Mouse (Mus musculus) forebrain, embryonic 15.5 days (tissue): Measurements from ENCODE around the gene Dab1. TPM values are rescaled to one million over a fixed set of nuclear protein-coding genes. Genes with fewer than 3 reads are reported as not detected.

Experiments
- ATAC-seq: fragments of 200-750 bp; cut with Nextera tagmentation; replicated peaks from 2 replicates; pipeline ENCODE4 v1.8.0; 2017; ENCODE audit warnings: mild to moderate bottlenecking, moderate TSS enrichment, moderate library complexity
- H3K27ac ChIP-seq: fragments of 300-500 bp; sonication (generic); replicated peaks from 2 replicates; pipeline ENCODE4 v1.5.1; 2015; ENCODE audit warnings: mild to moderate bottlenecking, inconsistent platforms
- H3K27me3 ChIP-seq: fragments of 300-500 bp; sonication (generic); 2 replicates; pipeline ENCODE4 v1.6.1; 2015; ENCODE audit warnings: inconsistent platforms
- H3K36me3 ChIP-seq: fragments of 300-500 bp; sonication (generic); 2 replicates; pipeline ENCODE4 v1.6.1; 2015; ENCODE audit warnings: mild to moderate bottlenecking, inconsistent platforms
- H3K4me1 ChIP-seq: fragments of 300-500 bp; sonication (generic); 2 replicates; pipeline ENCODE4 v1.6.1; 2015; ENCODE audit warnings: inconsistent platforms
- H3K4me2 ChIP-seq: fragments of 300-500 bp; sonication (generic); replicated peaks from 2 replicates; pipeline ENCODE4 v1.6.1; 2015; ENCODE audit warnings: mild to moderate bottlenecking, inconsistent platforms
- H3K4me3 ChIP-seq: fragments of 300-500 bp; sonication (generic); 2 replicates; pipeline ENCODE4 v1.5.1; 2015; ENCODE audit warnings: mild to moderate bottlenecking, inconsistent platforms
- H3K9ac ChIP-seq: fragments of 300-500 bp; sonication (generic); replicated peaks from 2 replicates; pipeline ENCODE4 v1.6.1; 2015; ENCODE audit warnings: mild to moderate bottlenecking, inconsistent platforms
- H3K9me3 ChIP-seq: fragments of 300-500 bp; sonication (generic); 2 replicates; pipeline ENCODE4 v1.6.1; 2016; ENCODE audit warnings: inconsistent platforms
- WGBS: fragments of 180-500 bp; shearing (Covaris S2); methylation state at CpG from one replicate; pipeline ENCODE4 v1.1.7; 2015; ENCODE audit warnings: mixed read lengths; 5-methylcytosine and 5-hydroxymethylcytosine counted together
- polyA plus RNA-seq: library from polyadenylated mRNA; unstranded; fragments of >200 nt; fragmentation: Nextera tagmentation; extraction: Ambion mirVana; gene quantifications from 2 replicates; pipeline ENCODE4 v1.2.1, GENCODE M21; 2015

Gene Dab1
- polyA plus RNA-seq, 1 experiment from 2014 or later, result 174 TPM

DNA sequence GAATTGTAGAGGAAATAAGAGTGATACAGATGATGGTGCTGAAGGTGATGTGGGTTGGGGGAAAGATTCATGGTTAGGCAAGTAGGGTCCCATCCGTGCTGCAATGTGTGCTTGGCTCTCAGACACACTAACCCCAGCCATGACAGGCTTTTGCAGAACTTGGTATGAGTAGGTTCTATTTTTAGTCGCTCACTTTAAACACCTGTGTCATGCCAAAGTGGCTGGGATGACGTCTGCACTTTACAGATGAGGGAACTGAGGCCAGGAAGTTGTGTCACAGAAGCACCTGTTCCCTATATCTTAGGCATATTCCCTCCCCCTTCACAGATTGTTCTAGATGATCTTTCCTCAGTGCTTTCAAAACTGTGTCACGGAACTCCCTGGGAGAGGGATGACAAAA is 1163.2 kb downstream of the Dab1 start:
- no peaks in the 10 kb centered on the region for H3K9me3 ChIP-seq
- H3K9ac ChIP-seq, result no peak overlapping the region

DNA sequence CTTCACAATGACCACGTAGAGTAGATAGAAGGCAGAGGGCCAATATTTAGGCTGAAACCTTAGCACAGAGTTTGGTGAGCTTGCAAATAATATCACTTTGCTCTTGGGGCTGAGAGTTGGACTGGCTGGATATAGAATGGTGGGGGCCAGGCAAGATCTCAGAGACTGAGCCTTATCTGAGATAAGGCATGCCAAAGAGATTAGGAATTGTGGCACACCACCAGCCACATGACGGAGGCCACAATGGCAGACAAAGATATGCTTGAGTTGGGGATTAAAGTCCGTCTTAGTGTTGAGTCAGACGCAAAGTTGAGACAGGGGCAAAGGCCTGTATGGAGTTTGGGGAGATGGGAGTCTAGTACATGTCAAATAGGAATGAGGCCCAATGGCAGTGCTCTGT is 1173.0 kb downstream of the Dab1 start:
- Histone ChIP-seq H3K9me3 (no peaks in the 10 kb centered on the region), H3K27ac (no peak overlapping the region), H3K36me3 (no peaks in the 10 kb centered on the region), H3K4me3 (no peak overlapping the region), H3K27me3 (no peaks in the 10 kb centered on the region), H3K4me1 (no peaks in the 10 kb centered on the region), H3K4me2 (no peak overlapping the region), H3K9ac (no peak overlapping the region)
- 84% methylated on average over 4 of the region's 4 CpGs for WGBS
- ATAC-seq, result no peak

More for the DNA sequence above, 1163.2 kb downstream of the Dab1 start:
- Histone ChIP-seq H3K4me3 (no peak overlapping the region), H3K27me3 (no peaks in the 10 kb centered on the region), H3K36me3 (no peaks in the 10 kb centered on the region), H3K27ac (no peak overlapping the region), H3K4me2 (no peak overlapping the region), H3K4me1 (no peaks in the 10 kb centered on the region)
- ATAC-seq, result no peak
- 86% methylated on average over 4 of the region's 4 CpGs for WGBS
